Mouse (Mus musculus) heart, embryonic 11.5 days (tissue): Measurements from ENCODE around the gene Ccdc110. TPM values are rescaled to one million over a fixed set of nuclear protein-coding genes. Genes with fewer than 3 reads are reported as not detected.

Experiments used
- ATAC-seq: fragments of 200-750 bp; cut with Nextera tagmentation; replicated peaks from 2 replicates; pipeline ENCODE4 v1.8.0; 2017; ENCODE audit warnings: moderate library complexity; ENCODE audit not compliant: insufficient number of reproducible peaks, low FRiP score, low TSS enrichment
- H3K27ac ChIP-seq: fragments of 300-500 bp; sonication (generic); 2 replicates; pipeline ENCODE4 v1.5.1; 2014; ENCODE audit warnings: mild to moderate bottlenecking, low read depth, low read length
- H3K27me3 ChIP-seq: fragments of 300-500 bp; sonication (generic); 2 replicates; pipeline ENCODE4 v1.6.1; 2014; ENCODE audit warnings: mild to moderate bottlenecking, low read length, mixed read lengths; ENCODE audit not compliant: control insufficient read depth, insufficient read depth
- H3K36me3 ChIP-seq: fragments of 300-500 bp; sonication (generic); 2 replicates; pipeline ENCODE4 v1.6.1; 2014; ENCODE audit warnings: mild to moderate bottlenecking, low read length, moderate library complexity, mixed read lengths; ENCODE audit not compliant: control insufficient read depth, insufficient read depth
- H3K4me1 ChIP-seq: fragments of 300-500 bp; sonication (generic); 2 replicates; pipeline ENCODE4 v1.6.1; 2014; ENCODE audit warnings: low read length; ENCODE audit not compliant: control insufficient read depth, insufficient read depth
- H3K4me2 ChIP-seq: fragments of 300-500 bp; sonication (generic); 2 replicates; pipeline ENCODE4 v1.6.1; 2014; ENCODE audit warnings: mild to moderate bottlenecking, moderate library complexity
- H3K4me3 ChIP-seq: fragments of 300-500 bp; sonication (generic); 2 replicates; pipeline ENCODE4 v1.5.1; 2014; ENCODE audit warnings: low read depth, low read length
- H3K9ac ChIP-seq: fragments of 300-500 bp; sonication (generic); 2 replicates; pipeline ENCODE4 v1.6.1; 2014; ENCODE audit warnings: mild to moderate bottlenecking, low read depth, low read length, moderate library complexity
- H3K9me3 ChIP-seq: fragments of 300-500 bp; sonication (generic); replicated peaks from 2 replicates; pipeline ENCODE4 v1.6.1; 2016; ENCODE audit warnings: low read length; ENCODE audit not compliant: control insufficient read depth
- WGBS: fragments of 180-500 bp; shearing (Covaris S2); extraction: QIAGEN DNeasy Blood & Tissue Kit; methylation state at CpG from one replicate; pipeline ENCODE4 v1.1.7; 2014; ENCODE audit not compliant: insufficient replicate concordance; 5-methylcytosine and 5-hydroxymethylcytosine counted together
- polyA plus RNA-seq: library from polyadenylated mRNA; unstranded; fragments of >200 nt; fragmentation: Nextera tagmentation; extraction: Ambion mirVana; gene quantifications from 2 replicates; pipeline ENCODE4 v1.2.1, GENCODE M21; 2014

Gene Ccdc110
- polyA plus RNA-seq, 1 experiment from 2014 or later, result 0.07 TPM

- Histone ChIP-seq H3K9ac (no peak overlapping the region), H3K27ac (no peak overlapping the region), H3K9me3 (no peaks in the 10 kb centered on the region), H3K4me3 (no peak overlapping the region), H3K4me2 (no peak overlapping the region), H3K4me1 (no peaks in the 10 kb centered on the region), H3K36me3 (0 out of 2 replicates have a peak, but pooled peaks cover 3% of the 10 kb centered on the region), H3K27me3 (no peaks in the 10 kb centered on the region)
- WGBS, result 49% methylated on average over 2 of the region's 2 CpGs
- no peak for ATAC-seq
These were observed 53.8 kb downstream of the Ccdc110 start for GRCm38 (mm10) chr8:45988189-45988588.

GRCm38 (mm10) chr8:45990631-45991310, 56.4 kb downstream of the Ccdc110 start:
- no peaks in the 10 kb centered on the region for H3K27me3 ChIP-seq
- H3K4me2 ChIP-seq, result no peak overlapping the region
- WGBS, result 90% methylated on average over 4 of the region's 4 CpGs
- no peak overlapping the region for H3K9ac ChIP-seq
- no peak overlapping the region for H3K4me3 ChIP-seq
- no peaks in the 10 kb centered on the region for H3K9me3 ChIP-seq
- peaks cover 11% of the 10 kb centered on the region for H3K36me3 ChIP-seq
- H3K27ac ChIP-seq, result no peak overlapping the region
- no peaks in the 10 kb centered on the region for H3K4me1 ChIP-seq
- no peak for ATAC-seq

Other genes starting within 250 kb of the Ccdc110 start
- gene Pdlim3, start 49.2 kb upstream of the Ccdc110 start, polyA plus RNA-seq, result 307 and 355 TPM in 2 replicates
- 2.1 and 2.4 TPM in 2 replicates for gene 1700029J07Rik, start 40.6 kb downstream of the Ccdc110 start, polyA plus RNA-seq
- gene Ufsp2, start 40.9 kb downstream of the Ccdc110 start, polyA plus RNA-seq, result 62.0 and 62.7 TPM in 2 replicates
- 0.89 and 1.2 TPM in 2 replicates for gene Lrp2bp, start 64.7 kb downstream of the Ccdc110 start, polyA plus RNA-seq
- gene Ankrd37, start 71.1 kb downstream of the Ccdc110 start, polyA plus RNA-seq, result 11.0 and 13.9 TPM in 2 replicates
- gene Cfap97, start 217.2 kb downstream of the Ccdc110 start, polyA plus RNA-seq, result 21.5 and 22.3 TPM in 2 replicates
- gene Snx25, start 217.5 kb downstream of the Ccdc110 start, polyA plus RNA-seq, result 2.9 and 6.6 TPM in 2 replicates